Mouse (Mus musculus): ENCODE data around the gene Dct. TPM values are rescaled to one million over a fixed set of nuclear protein-coding genes. Genes with fewer than 3 reads are reported as not detected.

Dct gene
- 1 to 10 TPM in 1 of 4 experiments, under 1 TPM in 3; 0.18 to 2.0 (median 0.73) TPM for total RNA-seq (2022)

GRCm38 (mm10) chr14:118051975-118052630 lies at the start of gene Dct:
Gene Dct (minus strand): TSS chr14:118052244.
- DNase-seq (ENCODE audit: low spot score in 2 of 2): peak in 1 of 2 experiments; percentile 11

DNA sequence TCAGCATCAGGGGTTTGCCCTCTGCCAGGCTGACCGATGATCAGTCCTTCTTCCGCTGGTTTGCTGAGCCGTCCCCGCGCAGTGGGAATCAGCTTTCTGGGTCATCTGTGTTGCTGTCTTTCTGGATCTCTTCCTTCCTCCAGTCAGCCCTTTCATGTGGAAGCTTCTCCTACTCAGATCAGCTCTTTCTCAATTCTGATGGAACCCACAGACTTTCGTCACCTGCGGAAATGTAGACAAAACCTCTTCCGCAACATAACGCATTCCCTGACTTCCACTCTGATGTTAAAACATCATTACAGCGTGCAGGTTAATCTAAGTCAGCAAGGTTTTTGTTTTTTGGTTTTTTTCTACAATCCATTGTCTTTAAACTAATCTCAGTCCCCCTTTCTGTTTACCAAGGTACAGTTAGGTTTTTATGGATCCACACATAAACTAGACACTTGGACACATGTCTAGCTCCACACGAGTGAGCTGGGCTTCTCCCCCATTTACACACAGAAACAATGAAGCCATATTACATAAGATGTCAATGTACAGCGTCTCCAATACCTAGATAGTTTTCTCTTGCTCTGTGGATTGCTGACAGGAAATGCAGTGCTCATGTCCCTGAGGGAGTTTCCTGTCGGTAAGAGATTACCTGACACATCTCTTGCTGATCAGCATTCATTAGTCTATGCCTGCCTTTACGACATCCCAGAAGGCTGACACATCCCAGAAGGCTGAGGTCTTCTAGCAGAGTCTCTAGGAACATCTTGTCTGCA lies 49.4 kb upstream of the Dct start:
- DNase-seq (ENCODE audit: low spot score in 2 of 2): no peak

DNA sequence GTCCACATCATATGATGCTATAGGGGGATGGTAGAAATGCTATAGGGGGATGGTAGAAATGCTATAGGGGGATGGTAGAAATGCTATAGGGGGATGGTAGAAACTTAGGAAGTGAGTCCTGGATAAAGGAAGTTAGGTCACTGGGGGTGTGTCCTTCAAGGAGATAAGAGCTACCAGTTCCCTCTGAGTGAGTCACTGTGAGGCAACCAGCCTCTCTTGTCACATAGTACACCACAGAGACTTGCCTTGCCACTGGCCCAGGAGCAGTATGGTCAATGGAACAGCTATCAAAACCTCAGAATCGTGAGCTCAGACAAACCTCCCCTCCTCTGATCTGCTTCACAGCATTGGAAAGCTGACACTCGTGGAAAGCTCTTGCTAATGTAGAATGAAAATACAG lies 46.2 kb upstream of the Dct start:
- no peak for DNase-seq (ENCODE audit: low spot score in 2 of 2)

DNA sequence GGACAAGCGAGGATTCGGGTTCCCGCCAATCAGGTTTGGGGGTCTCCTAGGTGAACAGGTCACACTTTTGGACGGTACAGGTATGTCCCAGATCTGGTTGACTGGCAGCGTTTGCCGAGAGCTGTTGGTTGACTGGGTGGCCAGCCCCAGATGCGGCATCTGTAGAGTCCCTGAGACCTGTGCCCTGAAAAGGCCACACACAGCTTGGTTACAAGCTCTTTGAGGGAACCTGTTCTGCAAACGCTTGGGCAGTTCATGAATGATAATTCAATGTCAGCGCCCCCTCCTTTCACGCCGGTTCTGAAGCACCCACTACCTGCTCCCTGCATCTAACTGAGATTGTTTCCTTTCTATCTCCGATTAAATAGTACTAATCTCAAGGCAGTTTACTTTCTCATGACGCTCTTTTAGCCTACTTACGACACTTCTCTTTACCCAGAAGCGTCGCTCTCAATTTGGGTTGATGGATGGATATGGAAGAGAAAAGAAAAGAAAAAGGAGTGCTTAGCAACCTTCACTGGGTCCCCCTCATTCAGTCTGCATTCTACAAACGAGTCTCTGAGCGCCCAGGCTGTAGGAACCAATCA lies 37.9 kb upstream of the Dct start:
- no peak for DNase-seq (ENCODE audit: low spot score in 2 of 2)

- peak; percentile 87 to 90 for DNase-seq (ENCODE audit: low spot score in 2 of 2)
Measured at GRCm38 (mm10) chr14:118089215-118089805, 37.3 kb upstream of the Dct start.

GRCm38 (mm10) chr14:118088437-118089207 lies 36.6 kb upstream of the Dct start:
- DNase-seq (ENCODE audit: low spot score in 2 of 2): no peak

GRCm38 (mm10) chr14:118086271-118087035 lies 34.4 kb upstream of the Dct start:
- no peak for DNase-seq (ENCODE audit: low spot score in 2 of 2)

DNA sequence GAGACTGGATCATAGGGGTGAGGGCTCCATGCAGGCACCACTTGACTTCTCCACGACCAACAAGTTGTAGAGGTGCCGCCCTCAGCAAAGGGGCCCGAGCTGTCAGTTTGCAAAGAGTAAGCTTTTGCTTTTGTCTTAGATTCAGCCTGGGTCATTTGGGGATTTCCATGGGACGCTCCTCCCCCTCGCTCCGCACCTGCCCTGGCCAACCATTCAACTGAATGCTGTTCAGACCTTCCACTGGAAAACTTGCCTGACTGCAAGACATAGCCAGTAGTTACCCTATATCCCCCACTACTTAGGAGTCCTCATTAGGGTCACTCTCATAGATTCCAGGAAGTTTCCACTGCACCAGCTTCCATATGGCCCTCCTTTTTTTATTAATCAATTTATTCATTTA lies 31.8 kb upstream of the Dct start:
- DNase-seq (ENCODE audit: low spot score in 2 of 2): no peak

GRCm38 (mm10) chr14:118080606-118081005 lies 28.6 kb upstream of the Dct start:
- no peak for DNase-seq (ENCODE audit: low spot score in 2 of 2)

DNA sequence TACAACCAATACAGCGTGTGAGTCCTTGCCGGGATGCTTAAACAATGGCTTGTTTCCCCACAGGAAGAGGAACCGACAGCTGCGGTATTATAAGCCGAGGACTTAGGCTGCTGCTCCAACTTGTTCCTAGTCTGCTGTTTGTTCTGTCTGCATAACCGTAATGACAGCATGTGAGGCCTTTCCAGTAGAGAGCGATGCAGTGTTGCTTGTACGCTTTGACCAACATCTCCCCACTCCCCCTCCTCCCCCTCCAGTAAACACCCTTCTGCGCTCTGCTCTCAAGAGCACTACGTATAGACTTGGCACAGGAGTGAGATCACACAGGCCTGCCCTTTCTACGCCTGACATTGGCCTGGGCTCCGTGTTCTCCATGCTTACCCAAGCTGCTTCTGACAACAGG lies 18.1 kb upstream of the Dct start:
- no peak for DNase-seq (ENCODE audit: low spot score in 2 of 2)

- DNase-seq (ENCODE audit: low spot score in 2 of 2): no peak
Measured at GRCm38 (mm10) chr14:118069439-118070079, 17.5 kb upstream of the Dct start.

DNA sequence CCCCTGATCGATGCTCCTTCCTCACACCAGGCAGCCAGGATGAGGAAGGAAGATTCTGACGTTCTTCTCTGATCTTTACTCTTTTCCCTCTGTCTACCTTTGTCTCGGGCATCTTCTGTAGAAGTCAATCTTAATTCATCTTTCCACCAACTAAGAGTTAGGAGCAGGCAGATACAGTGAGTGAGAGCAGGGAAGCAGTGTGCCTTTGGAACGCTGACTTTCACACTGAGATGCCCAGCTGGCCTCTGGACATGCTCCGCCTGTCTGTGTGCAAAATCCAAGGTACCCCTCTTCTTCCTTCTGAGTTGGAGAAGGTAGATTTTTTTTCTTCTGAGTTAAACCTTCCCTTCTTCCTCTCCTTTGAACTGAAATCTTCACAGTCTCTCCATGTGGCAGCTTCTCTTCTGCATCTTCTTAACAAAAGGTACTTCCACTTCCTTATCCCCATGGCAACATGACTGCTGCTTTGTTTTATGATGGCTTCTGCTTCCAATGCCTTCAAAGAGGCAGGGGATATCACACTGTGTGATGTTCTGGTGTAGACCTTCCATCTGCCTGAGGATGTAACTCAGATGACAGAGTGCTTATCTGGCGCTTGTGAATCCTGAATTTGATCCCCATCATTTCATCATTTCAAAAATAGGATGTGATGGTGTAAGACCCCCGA lies 9.9 kb upstream of the Dct start:
- no peak for DNase-seq (ENCODE audit: low spot score in 2 of 2)

- no peak for DNase-seq (ENCODE audit: low spot score in 2 of 2)
Measured at GRCm38 (mm10) chr14:118058581-118058886, 6.5 kb upstream of the Dct start.

DNA sequence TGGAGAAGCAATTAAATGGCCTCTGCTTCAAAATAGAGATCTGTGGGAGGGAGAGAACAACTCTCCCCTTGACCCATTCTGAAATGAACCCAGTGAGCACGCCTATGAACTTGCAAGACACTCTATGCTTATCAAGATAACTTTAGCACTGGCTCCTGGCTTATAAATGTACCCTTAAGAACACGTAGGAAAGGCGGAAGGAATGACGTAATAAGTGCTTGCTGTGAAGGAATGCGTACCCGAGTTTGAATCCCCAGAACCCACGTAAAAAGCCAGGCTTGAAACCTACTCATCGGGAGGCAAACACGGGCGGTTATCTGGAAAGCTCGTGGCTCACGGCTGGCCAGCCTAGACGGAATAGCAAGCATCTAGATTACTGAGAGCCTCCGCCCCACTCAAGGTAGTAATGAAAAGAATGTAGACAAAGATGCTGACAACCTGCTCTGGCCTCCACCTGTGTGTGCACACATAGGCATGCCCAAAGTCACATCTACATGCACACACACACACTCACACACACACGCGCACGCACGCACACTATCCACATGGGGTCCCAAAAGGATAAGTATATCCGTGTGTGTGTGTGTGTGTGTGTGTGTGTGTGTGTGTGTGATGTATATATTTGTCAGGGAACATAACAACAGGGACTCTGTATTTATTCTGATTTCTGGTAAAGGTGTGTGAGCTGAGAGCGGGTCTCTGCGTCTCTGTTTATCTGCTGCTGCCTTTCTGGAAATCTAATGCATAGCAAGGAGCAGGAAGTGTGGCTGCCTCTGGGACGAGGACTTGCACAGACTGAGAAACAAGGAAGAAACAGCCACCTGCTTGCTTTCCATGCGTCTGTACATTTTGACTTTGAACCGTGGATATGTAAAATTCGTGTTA lies 5.9 kb upstream of the Dct start:
- DNase-seq (ENCODE audit: low spot score in 2 of 2): no peak

- DNase-seq (ENCODE audit: low spot score in 2 of 2): no peak
Measured at GRCm38 (mm10) chr14:118052770-118053169, 726 bp upstream of the Dct start.

DNA sequence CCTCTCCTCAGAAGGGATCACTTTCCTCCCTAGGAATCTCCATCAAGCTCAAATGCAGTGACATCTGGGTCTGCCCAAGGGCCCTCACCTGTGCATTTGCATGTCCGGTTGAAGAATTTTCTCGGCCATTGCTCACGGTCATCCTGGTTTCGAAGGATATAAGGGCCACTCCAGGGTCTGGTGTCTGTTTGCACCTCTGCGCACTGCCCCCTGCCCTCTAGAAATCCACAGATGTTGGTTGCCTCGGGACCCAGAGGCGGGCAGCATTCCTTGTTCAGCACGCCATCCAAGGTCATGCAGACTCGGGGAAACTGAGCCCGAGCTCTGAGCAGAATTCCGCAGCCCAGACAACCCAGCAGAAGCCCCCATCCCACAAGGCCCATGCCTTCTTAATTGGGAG lies 648 bp downstream of the Dct start:
- DNase-seq (ENCODE audit: low spot score in 2 of 2): no peak

GRCm38 (mm10) chr14:118050990-118051389 lies 1.1 kb downstream of the Dct start:
- DNase-seq (ENCODE audit: low spot score in 2 of 2): no peak

- DNase-seq (ENCODE audit: low spot score in 2 of 2): no peak
Measured at GRCm38 (mm10) chr14:118050431-118050830, 1.6 kb downstream of the Dct start.
